Mouse (Mus musculus) frontal cortex, postnatal 25 days (tissue): Measurements from ENCODE around the gene Gm47791.

Experiments used
- DNase-seq, 2 experiments: peaks; one replicate each; pipeline ENCODE4 v3.0.0; 2022; ENCODE audit warnings: low spot score in 2 of 2

The Gm47791 gene

DNA sequence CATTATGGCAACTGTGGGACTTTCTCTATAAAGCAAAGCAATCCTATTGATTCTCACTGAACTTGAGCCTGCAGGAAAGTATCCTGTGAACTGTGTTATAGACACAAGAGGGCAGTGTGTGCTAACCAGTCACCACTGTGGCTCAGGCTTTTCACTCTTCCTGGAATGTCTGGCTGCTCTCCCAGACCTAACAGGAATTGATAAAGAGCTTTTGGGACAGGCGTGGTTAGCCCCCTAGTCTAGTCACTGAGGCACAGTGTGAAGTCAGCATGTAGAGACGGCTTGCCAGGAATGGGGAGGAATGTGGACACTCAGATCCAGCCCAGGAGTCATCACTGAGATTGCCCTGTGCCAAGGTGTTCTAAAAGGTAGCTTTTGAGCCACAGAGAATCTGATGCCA, 16.4 kb upstream of the Gm47791 start:
- DNase-seq, result peak; percentile 33 to 44

DNA sequence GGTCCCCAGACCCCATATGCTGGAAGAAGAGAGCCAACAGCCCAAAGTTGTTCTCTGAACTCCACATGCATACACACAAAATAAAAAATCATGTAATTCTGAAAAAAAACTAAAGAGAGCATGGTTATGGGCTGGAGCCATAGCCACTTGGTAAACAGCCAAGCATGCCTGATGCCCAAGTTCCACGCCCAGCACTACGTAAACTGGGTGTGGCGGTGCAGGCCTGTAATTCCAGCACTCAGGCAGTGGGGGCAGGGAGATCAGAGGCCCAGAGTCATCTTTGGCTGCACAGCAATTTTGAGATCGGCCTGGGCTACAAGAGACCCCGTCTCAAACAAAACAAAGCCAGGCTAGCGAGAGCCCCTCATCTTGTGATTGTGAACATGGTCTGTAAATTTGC, 14.5 kb upstream of the Gm47791 start:
- DNase-seq, result no peak

DNA sequence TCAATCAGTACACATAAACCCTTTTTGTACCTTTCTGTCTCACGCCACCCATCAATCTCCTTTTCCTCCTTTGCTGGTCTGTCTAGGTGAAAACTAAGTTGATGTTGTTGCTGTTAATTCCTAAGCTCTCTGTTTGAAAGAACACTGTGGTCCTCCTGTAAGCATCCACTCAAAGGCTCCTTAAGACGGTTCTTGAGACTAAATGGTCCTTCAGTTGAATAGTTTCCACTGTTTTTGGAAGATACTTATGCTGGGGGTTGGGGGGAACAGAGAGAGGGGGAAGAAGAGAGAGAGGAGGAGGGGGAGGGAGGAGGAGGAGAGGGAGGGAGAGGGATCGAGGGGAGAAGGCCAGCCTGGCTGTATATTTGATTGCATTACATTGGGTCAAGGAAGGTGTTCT, 12.5 kb upstream of the Gm47791 start:
- DNase-seq, result no peak

DNA sequence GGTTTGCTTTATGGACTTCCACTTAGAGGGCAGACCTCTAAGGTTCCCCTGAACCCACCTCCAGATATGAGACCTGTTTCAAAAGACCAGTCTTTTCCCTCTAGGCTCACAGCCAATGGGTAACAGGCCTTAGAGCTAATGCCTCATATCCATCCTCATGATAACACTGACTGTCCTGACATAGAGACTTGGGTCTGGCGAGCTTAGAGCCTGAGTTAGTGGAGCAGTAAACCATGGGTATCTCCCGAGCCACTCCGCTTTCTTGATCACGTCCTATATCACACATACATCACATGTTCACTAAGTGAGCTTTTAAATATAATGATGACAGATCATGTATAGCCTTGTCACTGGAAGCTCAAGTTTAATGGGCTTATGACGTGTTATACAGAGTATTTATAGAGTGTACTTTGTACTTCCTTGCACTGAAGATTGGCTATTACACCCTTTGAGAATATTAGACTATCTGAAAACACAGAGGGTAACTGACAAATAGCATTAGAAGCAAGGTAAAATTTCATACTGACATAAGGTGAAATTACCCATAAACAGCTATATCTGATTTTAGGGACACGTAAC, 8.4 kb upstream of the Gm47791 start:
- no peak for DNase-seq

DNA sequence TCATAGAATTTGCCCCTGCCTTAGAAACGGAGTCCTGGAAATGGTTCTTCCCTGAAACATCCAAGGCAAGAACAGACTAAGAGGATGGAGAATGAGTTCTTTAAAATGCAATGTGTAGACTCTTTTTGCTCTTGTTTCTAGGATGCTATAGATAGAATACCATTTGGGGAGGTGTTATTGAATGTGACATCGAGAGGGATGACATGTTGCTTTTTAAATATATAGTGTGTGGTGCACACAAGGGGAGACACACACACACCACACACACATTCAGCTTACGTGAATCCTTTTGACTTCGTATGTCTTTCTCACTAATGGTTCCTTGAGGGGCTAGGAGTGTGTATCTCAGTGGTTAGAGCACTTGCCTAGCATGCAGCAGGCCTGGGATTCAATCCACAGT, 4.2 kb upstream of the Gm47791 start:
- no peak for DNase-seq

DNA sequence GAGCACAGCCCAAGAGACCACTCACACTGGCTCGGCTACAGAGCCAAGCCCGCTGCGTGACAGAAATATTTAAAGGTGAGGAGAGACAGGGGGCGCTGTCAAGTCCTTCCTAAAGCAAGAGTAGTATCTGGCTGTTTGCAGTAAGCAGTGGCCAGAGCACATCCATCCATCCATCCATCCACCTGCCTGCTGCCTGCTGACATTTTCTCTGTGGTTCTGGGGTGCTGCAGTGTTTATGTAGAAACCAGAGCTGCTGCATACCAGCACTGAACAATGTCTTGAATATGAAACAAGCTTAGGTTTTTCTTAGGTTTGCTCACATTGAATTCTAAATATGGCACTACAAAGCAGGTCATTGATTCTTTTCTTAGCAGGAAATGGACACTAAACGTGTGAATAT, 2.2 kb upstream of the Gm47791 start:
- no peak for DNase-seq

DNA sequence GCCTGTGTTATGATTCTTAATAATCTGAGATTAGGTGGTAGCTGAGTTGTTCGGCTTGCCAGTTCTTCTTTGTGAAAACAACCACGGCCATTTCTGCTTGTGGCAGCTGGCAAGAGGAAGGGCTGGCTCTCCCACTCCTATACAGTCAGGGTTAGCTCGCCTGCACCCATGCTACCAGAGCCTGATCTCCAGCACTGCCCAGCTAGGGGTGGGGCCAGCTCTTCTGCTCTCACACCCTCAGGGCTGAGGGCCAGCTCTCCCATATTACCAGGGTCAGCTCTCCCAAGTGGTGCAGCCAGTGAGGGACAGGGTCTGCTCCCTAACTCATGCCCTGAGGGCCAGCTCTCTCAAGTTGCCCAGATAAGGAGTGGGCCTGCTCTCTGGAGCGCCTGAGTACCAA, 1.4 kb upstream of the Gm47791 start:
- no peak for DNase-seq

DNA sequence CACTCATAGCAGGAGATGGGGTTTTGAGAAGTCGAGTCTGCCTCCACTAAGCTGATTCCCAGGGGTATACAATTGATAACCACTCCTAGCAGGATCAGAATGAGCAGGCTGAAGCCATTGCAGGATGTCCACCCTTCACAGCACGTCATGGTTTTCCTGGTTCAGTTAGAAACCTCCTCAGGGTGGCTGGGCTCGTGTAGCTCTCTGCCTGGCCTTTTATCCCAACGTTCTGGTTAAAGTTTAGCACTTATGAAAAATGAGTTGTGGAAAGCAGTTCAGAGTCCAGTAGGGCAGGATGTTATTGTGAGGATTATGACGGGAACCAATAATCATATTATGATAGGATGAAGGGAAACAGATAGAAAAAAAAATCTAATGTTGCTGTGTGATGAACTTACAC, 2.8 kb downstream of the Gm47791 start, which contains the start of gene Tm4sf20:
Gene Tm4sf20, minus strand, starts transcription at position 193 of the 400 bp plus-strand sequence.
- no peak for DNase-seq

DNA sequence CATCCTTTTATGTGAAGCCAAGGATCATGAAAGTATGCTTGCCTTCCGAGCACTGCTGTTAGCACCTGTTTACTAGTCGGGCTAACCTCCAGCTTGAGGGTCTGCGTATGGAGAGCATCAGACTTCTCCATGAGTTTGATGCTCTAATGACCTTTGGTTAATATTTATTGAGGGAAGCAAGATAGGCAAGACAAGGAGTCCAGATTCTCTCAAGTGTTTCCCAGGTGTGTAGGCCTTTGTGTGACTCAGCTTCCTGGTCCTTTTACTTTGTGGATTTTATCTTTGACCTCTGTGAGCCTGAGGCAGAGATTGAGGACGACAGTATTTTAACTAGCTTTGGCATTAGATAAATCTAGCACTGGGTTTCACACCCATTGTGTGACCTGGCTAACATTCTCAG, 4.4 kb downstream of the Gm47791 start:
- no peak for DNase-seq

DNA sequence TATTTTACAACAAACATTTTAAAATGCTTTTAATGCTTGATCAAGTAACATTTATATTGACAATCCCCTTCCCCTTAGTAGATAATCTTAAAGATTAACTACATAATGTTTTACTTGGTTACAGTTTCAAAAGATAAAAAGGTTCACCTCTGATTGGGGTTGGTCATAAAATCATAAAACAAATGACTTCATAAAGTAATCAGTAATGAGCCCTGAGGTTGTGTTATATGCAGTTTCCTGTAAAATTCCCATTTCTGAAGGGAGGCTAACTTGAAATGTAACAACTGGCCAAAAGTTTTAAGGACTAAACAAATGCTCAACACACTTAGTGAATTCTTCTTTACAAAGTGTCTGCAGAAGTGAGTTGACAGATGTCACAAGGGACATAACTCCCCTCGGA, 4.8 kb downstream of the Gm47791 start:
- DNase-seq, result no peak

DNA sequence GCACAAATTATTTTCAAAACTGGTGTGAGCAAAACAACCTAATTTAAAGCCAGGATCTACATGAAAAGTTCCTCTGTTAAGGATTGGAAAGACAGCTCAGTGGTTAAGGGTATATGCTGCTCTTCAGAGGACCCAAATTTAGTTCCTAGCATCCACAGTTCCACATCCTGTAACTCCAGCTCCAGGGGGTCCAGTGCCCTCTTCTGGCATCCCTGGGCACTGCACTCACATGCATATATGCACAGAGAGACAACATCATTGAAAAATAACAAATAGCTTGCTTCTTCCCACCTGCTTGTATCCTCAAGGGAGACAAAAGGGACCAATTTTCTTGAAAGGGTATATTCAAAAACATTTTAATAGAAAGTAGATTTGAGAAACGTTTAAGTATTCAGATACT, 8.8 kb downstream of the Gm47791 start:
- no peak for DNase-seq

DNA sequence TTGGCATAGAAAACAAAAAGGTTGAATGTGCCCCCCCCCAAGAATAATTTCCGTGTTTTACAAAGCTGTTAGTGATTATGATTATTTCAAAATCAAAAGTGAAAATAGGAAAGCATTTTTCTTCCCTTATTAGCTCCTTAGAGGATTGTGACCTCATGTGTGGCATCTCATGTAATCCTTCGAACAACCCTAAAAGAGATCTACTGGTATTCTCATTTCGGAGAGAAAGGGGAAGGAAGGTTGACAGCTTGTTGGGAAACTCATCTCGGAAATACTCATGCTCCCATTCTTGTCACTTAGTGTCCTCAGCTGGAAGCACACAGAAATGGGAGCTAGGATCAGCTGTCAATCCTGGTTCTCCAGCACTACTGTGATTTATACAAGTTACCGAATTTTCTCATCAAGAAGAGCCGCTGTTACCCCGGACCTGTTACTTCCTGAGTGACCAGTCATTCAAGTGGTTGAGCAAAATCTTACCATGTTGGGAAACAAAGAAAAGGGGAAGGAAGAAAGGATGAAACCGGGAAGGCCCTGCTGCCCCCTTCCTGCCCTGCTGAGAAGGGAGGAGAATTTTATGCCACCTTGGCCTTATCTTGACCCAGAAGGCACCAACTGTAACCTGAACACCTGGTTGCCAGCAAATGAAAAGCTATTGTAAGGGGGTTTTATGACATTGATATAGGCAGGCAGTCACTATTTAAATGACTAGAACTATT, 9.4 kb downstream of the Gm47791 start:
- DNase-seq, result no peak

DNA sequence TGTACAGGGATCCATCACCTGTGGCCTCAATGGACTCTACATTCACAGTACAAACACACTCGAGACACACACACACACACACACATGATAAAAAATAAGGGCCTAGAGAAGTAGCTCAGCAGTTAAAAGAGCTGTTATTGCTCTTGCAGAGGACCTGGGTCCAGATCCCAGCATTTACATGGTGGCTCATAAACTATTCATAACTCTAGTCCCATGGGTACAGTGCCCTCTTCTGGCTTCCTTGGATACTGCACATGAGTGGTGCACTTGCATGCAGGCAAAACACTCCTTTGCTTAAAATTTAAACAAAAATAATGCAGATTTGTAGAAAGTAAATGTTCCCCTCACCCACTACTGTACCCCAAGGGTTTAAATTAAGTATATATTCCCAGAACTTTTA, 11.5 kb downstream of the Gm47791 start:
- DNase-seq, result no peak

DNA sequence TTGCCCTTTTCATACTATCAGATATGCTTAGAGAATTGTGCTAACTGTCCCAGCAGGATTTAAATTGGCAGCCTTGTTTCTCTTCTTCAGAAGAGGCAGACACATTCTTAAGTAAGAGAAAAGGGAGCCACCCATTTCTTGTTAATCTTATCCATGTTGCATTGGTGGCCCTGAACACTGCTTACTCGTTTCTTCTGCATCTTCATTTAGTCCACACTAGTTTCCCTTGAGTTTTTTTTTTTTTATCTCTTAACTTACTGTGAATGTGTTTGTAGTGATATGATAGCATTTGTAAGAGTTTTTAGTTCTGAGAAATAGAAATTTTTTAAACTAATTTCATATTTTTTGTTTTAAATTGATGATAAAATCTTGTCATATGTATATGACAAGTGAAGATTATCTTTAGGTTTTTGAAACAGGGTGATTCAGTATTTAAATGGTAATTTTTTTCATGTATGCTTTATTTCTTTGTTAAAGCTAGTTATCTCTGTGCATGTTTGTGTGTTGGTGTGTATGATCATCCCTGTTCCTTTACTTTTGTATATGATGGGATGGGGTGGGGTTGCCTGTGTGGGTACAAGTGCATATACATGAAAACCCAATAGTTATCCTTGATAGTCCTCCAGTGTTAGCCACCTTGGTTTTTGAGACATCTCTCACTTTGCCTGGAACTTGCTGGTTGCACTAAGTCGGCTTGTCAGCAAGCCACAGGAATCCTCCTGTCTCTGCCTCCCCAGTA, 23.2 kb downstream of the Gm47791 start:
- DNase-seq, result no peak

DNA sequence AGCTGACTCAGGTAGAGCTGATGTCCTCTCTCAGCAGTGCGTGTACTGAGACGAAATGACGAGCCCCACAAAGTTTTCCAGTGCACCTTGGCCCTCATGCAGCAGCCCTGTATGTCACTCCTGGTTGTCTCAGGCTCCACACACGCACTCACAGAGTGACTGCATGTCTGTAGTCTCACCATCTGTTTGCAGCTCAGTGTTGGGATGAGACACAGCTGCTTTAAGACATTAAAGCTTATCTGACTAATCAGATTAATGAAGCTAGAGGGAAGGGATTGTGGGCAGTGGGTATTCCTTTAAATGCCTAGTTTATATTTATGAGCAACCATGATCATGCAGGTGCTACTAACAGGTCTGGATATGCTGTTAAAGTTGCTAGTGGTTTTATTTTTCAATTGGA, 24.6 kb downstream of the Gm47791 start:
- DNase-seq, result no peak

DNA sequence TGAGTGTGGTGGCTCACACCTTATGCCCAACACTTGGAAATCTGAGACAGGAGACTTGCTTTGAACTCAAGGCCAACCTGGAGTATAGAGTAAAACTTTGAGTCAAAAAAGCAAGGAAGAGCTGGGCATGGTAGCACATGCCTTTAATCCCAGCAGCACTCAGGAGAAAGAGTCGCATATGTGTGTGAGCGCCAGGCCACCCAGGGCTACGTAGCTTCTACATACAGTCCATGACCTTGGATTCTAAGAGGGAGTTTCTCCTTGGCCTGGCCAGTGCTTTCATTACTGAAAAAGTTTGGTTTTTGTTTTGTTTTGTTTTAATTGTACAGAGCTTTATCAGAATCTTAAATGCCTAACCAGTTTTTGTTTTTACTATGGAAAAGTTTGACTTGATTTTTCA, 27.1 kb downstream of the Gm47791 start:
- DNase-seq, result no peak

DNA sequence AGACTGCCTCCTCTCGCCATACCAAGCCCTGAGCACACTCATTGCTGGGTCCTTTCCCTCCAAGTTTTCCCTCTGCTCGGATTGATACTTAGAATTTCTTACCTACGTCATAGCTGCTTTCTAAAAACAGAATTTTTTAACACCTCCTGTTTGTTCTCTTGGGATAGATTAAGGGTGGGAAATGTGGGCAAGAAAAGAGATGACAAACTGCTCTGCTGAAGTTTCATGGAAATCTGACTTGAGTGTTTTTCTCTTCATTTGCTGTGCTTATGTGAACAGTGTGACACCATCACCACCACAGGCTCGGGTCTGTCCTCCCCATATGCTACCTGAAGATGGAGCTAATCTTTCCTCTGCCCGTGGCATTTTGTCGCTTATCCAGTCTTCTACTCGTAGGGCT, 29.5 kb downstream of the Gm47791 start:
- DNase-seq, result no peak

DNA sequence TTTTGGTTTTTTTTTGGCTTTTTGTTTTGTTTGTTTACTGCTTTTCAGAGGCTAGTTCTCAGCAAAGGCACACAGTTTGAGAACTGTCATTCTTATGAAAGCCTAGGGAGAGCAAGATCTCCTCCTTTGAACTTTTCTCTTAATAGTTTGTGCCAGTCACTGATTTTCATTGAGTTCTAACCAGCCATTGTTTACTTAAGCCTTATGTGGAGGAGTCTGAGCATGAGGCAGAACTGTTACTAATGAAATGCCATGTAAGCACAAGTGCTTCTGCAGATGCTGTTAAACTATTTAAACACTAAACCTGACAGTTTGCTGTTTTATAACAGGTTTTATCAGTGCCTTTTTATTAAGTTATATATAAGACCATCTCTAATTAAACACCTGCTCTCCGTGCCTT, 33.0 kb downstream of the Gm47791 start:
- no peak for DNase-seq

DNA sequence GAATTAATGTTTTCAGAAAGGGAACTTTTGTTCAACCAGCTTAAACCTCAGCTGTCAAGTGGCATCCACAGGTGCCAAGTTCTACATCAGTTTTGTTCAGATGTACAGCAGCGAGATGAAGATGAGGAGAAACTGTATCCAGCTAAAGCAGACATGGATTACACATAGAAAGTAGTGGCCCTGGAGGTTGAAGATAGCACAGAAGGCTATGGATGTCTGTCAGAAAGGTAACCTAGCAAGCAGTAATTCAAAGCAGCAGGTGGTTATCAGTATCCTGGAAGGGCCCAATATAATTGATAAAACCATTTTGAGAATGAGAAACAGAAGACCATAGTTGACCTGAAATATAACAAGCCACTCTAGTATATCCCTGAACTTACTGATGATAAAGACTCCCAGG, 37.7 kb downstream of the Gm47791 start:
- no peak for DNase-seq

DNA sequence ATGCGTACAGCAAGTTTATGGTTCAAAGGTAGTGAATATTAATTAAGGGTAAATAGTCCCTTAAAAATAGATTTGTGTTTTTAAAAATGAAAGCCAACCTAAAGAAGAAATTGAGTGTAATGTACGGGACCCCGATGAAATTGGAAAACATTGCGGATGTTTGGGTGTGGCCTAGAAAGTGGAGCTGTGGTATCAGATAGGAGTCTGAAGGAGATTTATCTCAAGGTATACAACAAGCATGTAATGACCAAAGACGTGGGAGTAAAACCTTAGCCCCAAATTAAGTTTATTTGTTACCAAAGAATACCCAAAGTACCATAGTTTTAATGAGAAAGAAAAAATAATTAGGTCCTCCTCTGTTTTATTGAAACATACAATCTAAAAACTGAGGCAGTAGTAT, 44.6 kb downstream of the Gm47791 start:
- no peak for DNase-seq

DNA sequence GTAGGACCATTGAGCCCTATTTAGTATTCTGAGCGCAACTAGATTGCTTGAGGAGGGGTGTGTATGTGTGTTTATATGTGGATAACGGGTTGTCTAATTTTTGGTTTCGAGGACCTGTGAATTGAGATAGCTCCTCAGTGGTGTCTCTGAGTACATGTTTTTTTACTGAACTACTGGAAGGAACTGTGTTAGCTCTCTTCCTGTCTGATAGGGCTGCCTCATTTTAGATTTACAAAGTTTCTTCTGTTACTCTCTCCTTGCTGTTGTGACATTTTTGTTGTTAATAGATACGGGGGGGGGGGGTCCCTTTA, 45.2 kb downstream of the Gm47791 start:
- DNase-seq, result no peak

DNA sequence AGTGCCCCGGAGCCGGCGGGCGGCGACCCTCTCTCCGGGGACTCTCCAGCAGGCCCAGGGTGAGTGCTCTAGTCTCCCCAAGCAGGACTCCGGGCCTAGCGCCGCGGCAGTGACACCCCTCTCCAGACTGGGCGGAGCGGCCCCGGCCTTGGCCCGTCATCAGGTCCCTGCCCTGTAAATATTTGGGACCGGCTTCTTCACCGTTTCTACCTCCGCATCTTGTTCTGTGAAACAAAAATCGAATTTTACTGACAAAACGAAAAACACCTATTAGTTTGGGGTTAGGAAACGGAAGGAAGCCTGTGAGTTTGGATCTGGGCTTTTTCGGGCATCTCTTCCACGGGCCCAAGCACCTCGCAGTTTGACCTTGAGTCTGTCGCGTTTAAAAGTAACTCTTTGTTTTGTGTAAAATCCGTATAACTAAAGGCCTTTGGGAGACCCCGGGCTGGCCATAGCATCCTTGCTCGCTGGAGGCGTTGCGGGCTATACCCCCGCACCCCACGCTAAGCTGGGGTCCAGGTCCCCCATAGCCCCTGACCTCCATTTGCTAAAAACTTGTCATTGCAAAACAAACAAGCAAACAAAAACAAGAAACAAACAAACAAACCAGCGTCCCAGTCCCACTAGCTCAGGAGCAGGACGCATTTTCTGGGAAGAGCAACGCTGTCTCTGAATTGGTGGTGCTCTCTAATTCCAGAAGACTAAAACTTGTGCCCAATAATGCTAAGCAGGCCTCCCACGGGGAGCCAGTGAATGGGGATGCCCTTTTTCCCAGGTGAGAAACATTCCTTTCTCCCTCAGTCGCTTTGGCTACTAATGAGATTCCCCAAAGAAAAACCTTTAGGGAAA, 45.8 kb downstream of the Gm47791 start:
- no peak for DNase-seq
